Mouse (Mus musculus): ENCODE results near the gene Prkg2.

Gene Prkg2

GRCm38 (mm10) chr5:99036596-99037441 lies at the start of gene Prkg2:
Gene Prkg2 (minus strand): TSS chr5:99037351.
- DNase-seq = peak; percentile 18 to 49

GRCm38 (mm10) chr5:99083955-99084354 lies 46.8 kb upstream of the Prkg2 start:
- no peak for DNase-seq

DNA sequence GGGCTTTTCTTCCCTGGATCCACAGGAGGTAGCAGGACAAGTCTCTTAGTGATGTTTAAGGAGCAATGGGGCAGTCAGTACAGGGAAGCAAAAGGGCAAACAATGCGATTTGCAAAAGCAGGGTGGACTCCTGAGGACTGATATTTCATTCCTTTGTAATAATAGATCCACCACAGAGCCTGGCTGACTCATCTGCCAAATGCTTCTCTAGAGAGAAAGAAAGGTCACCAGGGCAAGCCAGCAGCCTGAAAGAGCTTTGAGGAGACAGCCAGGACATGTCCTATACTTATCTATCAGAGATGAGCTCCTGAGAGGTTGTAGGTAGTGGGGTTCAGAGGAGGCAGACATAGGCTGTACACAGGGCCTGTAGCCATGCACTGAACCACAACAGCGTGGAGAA lies 41.2 kb upstream of the Prkg2 start:
- DNase-seq = no peak

DNA sequence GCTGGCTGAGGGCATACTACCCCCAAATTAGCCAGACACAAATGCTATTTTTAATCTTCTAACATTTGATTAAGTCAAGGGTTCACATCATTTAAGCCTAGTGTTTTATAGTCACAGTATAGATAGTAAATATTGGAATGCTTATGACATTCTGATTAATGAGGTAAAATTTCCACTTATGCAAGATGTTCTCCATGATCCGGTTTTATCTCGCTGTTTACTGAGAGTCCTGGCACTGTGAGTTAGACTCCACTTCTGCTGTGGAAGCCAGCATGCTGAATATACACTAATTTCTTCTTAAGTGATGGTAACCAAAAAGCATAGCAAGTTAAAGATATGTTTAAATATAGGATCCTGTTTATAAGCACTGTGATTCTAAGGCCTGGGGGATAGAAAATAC lies 31.2 kb upstream of the Prkg2 start:
- no peak for DNase-seq

DNA sequence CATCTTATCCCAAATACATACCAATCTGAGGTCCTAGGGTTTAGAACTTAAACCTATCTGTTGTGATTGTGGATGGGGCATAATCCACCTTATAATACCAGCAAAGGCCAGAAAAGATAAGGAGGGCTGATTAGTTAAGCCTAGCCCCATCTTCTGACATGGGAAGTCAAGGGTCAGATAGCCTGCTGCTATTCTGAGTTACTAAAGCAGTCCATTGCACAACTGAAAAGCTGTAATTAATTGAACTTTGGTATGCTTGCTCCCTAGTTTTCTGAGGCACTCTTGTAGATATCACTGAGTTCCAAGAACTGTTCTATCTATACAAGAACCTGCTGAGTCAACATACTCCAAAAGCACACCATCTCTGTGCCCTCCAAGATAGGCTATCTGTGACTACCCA lies 25.4 kb upstream of the Prkg2 start:
- no peak for DNase-seq

GRCm38 (mm10) chr5:99039021-99039420 lies 1.9 kb upstream of the Prkg2 start:
- no peak for DNase-seq

DNA sequence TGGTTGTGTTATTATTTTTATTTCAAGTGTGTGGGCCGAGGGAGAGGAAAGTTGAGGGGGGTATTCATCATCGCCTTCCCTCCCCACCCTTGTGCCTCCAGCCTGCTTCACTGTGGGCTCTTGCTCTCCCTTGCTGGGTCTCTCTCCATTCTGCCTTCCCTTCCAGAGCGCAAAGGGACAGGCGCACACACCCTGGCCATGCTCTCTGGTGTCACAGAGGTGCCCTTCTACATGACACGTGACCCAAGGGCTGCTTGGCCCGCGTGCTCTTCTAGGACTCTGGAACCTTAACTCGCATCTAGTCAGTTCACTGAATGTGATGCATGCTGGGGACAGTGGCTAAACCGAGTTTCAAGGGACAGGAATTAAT lies 276 bp upstream of the Prkg2 start:
- no peak for DNase-seq

DNA sequence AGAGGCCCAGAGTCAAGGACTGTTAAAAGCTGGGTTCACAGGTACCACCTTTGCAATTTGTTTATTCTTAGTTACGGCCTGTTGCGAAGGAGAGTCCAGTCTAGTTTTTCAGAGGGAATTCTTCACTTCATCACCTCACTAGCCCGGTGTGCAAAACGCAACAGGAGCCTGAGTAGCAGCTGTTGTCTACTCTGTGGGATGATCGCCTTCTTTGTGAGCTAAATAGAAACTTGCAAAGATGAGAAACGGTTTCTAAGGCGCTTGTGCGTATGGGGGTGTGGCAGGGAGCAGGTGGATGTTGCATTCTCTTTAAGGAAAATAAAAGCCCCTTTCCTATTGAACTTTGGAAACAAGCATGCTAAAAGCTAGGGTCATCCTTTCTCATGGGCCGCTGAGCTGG lies 1.2 kb downstream of the Prkg2 start:
- no peak for DNase-seq

DNA sequence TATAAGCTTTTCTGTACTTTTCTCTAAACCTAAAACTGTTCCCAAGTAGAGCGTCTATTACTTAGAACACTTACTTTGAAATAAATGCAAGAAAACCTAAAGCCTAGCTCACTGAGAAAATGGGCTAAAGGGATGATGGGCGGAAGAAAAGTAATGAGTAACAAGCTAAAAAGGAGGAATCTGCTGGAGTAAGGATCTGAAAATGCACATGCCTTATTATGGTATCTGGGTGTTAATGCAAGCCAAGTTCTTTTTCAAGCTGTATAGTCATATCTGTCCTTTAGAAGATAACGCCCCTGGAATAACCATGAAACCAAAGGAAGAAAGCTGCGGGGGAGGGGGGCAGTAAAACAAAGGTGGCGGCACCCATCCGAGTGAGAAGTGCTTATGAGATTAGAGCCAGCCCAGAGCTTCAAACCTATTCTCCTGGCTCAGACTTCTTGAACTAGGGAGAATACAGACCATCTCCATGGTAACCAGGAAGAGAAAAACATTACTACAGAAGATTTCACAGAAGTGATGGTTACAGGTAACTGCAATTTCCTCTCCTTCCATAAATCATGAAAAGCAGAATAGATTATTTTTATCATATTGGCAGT lies 5.5 kb downstream of the Prkg2 start:
- DNase-seq = no peak

DNA sequence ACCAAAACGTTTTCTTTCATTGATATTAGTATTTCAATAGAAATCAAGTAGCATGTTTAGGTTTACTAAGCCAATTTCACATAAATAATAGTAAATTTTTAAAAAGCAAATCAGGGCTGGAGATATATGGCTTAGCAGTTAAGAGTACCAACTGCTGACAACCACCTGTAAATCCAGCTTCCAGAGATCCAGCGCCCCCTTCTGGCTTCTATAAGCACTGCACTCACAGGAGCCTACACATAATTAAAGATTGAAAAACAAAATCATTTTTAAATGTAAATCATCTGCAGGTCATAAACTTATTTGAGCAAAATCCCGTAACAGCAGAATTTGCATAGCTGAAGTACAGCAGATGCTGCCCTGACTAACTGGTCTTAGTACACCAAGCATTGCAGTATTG lies 10.8 kb downstream of the Prkg2 start:
- no peak for DNase-seq

GRCm38 (mm10) chr5:99019709-99020108 lies 17.4 kb downstream of the Prkg2 start:
- DNase-seq = no peak

GRCm38 (mm10) chr5:99015140-99015539 lies 22.0 kb downstream of the Prkg2 start:
- no peak for DNase-seq

DNA sequence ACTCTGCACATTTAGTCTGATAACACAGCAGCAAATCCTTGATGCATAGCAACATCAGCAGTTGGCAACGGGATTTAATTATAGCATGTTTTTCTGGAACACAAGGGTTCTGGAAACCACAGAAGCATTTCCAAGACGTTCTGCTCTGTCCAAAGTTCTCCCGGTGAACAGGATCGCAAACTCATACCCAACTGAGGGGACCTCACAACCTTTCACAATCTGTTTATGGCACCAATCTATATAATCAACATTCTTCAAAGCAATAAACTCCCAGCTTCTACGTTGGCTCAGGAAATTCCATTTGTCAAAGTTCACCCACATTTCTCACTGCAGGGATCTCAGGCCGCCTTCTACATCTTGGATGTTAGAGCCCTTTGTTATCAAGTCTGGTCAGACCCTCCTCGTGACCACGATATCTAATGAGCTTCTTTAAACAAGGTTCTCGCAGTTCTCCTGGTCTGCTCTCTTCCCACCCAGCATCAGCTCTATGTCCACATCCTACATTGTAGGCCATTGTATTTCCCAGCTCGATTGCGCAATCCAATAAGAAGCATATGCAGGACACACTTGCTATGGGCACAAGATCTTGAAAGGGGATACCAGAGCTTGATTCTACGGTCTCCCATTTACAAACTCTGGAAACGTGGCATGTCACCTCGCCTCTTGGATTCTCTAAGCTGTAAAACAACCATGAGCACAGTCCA lies 26.6 kb downstream of the Prkg2 start:
- DNase-seq = no peak

DNA sequence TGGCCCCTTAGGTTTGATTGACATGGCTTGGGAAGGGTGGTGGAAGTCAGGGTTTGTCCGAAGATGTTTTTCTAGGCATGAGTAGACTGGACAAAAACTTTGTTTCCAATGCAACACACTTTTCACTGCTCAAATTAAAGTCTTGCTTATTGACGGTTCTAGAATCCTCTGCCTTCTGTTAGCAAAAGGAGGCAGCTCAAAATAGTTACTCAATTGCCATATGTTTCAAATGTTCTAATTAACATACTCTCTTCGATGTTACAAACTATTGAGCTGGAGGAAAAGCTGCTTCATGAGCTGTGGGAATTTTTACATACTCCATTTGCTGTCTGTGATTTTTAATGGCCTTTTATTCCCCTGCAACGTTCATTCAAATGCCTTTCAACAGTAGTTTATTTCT lies 39.0 kb downstream of the Prkg2 start:
- DNase-seq = no peak

- DNase-seq = peak in 1 of 2 experiments; percentile 65
Observed at GRCm38 (mm10) chr5:98995767-98996166, 41.4 kb downstream of the Prkg2 start.

- no peak for DNase-seq
Observed at GRCm38 (mm10) chr5:98991600-98991999, 45.6 kb downstream of the Prkg2 start.

DNA sequence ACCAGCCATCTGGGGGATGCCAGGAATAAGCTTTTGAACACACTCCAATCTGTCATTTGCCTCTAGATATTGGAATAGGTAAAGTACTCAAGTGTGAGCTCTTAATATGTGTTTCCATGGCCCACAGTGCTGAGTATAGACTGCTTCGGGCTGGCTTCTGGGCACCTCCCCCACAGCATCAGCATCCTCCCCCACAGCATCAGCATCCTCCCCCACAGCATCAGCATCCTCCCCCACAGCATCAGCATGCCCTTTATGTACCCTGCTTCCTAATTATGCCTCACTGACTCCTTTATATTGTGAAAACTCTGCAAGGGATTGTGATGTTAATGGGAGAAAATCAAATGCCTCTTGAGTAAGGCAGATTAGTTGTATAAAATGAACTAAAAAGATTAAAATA lies 49.5 kb downstream of the Prkg2 start:
- no peak for DNase-seq

DNA sequence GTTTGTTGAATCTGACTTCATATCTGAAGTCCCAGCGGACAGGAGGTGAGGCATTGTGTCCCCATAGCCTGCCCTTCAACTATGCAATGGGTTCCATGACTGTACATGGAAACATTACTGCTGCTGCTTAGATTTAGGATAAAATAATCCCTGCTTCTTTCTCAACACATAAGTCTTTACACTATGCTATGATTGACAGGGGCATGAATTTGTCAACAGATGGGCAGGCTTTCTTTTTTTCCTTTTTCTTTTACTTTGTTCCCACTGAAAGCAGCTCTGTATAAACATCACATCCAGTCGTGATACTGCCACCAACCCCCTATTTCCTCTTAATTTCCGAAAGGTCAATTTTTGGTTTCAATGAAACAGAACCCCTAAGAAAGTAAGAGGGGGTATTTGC lies 50.0 kb downstream of the Prkg2 start:
- no peak for DNase-seq

- no peak for DNase-seq
Observed at GRCm38 (mm10) chr5:98986459-98986858, 50.7 kb downstream of the Prkg2 start.

- DNase-seq = no peak
Observed at GRCm38 (mm10) chr5:98986011-98986410, 51.1 kb downstream of the Prkg2 start.

DNA sequence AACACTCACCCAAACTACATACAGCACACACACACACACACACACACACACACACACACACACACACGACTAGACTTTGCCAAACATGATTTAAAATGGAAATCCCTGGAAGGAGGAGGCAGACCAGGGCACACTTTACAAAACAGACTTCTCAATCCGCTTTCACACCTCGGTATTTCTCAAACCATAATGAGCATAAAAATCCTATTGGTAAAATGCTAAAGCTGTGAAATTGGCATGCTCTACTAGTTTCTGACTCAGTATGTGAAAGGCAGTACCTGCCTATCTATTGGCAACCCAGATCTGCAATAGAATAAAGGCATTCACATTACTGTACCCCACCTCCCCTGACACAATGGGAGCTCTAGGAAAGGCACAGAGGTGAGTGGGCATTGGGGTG lies 52.1 kb downstream of the Prkg2 start:
- DNase-seq = no peak

- no peak for DNase-seq
Observed at GRCm38 (mm10) chr5:98981304-98981703, 55.8 kb downstream of the Prkg2 start.

GRCm38 (mm10) chr5:98978316-98978715 lies 58.8 kb downstream of the Prkg2 start:
- no peak for DNase-seq
